Mouse (Mus musculus): ENCODE results near the gene Ceacam18.
"Not testable (repeated sequence)": the region's sequence is repeated elsewhere in the genome, so short reads cannot be mapped to it uniquely, and the experiment has no call there.

Gene Ceacam18

DNA sequence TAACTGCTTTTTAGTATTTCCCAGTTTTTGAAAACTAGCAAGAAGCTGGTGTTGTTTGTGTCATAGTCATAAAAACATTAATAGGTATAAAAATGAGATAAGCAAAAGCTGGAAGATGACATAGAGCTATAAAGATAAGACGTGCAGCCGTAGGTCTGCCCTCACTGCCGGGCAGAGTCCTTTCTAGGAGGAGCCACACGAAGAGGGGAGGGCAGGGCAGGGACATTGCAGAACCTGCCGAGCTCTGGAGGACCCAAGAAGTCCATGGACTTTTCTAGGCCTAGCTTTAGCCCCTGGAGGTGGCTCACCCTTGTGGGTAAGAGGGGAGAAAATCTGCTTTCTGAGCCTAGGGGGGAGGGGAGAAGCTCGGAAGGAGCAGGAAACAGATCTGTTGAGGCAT lies at the start of gene Ceacam18:
Gene Ceacam18, plus strand, starts transcription at position 208 of the 400 bp plus-strand sequence.
- DNase-seq: no peak

DNA sequence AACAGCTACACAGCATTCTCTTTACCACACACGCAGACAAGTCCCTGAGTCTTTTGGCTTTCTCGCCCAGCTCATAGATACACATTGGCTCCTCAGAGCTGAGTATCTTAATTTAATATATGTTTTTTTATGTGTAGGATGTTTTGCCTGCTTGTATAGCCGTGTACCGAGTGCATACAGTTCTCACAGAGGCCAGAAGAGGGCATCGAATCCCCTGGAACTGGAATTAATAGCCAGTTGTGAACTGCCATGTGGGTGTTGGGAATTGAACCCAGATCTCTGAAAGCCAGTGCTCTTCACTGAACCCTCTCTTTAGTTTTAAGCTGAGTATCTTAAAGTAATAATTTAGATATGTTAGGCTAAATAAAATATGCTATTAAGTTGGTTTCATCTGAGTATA lies 49.7 kb upstream of the Ceacam18 start:
- no peak for DNase-seq

DNA sequence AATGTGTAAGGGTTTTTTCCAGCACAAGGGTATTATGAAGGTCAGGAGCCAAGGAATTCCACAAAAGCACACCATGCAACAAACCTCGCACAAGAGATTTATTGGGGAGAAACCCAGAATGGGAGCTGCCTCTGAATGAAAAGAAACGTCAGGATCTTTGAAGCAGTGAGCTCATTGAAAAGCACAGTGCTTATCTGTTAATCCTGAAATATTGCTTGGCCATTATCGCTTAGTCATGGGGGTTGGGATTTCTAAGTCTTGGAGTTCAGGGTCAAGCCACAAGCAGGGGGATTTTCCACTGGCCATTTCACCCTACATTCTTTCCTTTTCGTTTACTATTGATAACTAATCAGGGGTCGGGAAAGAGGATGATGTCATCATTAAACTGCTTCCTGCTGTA lies 32.6 kb upstream of the Ceacam18 start:
- DNase-seq: no peak

DNA sequence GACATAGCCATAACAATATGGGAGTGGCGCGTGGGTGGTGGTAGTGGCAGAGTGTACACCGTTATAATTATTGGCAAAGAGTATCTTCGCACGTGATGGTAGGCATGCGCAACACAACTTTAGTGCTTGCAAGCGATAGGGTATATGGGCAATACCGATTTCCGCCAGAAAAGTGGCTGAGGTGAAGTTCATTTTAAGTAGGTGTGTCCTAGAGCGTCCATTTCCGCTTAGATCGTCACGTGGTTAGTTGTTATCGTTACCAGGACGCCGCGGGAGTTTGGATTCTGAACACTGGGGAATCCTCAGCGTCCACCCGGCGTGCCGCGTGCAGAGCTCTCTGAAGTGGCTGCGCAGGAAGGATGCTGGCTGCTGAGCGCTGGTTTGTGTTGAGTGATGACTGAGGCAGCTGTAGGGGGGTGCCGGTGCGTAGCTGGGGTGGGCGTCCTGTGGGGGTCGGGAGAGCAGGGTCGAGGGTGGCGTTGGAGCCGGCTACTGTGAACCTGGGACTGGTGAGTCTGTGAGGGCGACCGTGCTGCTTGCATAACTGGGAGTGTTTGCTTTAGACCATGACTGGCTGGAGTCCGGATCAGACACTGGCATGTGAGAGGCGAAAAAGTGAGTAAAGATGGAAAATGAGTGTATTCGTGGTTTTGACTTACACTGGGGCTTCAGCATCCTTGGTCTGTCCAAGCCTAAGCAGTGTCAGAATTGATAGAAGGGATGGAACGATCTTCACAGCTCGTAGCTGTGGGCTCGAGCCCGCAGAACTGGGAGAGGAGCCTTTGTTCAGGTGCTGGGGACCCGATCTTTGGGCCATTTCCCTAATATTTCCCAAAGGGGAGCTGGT lies 27.4 kb upstream of the Ceacam18 start, which contains the start of gene Zfp819:
Gene Zfp819, plus strand, starts transcription at position 274 of the 847 bp plus-strand sequence.
- DNase-seq: peak; percentile 17

DNA sequence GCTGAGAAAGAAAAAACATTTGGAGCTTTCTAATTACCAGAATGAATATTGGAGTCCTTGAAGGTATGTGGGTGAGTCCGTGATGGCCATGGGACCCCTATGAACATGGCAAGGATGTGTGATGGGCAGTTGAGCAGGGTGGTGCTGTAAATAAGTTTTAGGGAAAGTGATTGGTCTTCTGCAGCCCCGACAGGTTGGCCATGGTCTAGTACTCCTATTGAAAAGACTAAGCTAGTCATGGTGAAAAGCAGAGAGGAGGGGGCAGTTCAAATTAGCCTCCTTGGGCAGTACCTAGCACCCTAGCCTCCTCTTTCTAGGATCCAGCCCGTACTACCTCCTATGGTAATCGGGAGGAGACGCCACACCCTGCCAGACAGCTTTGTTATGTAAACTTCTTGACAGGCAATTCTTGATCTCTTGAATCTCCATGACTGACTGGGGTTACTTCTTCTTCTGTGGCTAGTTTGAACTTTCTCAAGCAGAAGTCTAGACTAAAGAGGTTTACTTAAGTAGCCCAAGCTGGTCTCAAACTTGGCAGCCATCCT lies 26.7 kb upstream of the Ceacam18 start:
- DNase-seq: no peak

DNA sequence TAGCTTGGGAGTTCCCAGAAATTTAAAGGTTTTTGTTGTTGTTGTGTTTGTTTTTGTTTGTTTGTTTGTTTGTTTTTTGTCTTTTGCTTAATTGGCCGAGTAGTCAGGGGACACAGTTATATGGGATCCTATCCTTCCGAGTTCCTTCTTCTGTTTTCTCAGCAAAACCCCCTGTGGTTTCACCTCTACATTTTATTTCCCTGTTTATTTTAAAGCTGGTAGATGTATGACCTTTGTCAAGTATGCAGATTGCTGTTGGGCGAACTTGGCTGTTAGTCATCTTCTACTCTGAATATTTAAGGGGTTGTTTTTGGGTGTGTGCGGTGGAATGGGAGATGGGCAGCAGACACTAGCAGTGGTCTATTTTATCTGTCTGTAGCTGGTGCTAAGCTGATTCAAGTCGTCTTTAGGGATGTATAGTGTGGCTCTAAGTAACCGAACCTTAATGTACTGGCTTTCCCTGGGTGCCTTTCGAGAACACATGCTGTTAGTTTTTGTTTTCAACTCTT lies 26.1 kb upstream of the Ceacam18 start:
- DNase-seq: no peak

DNA sequence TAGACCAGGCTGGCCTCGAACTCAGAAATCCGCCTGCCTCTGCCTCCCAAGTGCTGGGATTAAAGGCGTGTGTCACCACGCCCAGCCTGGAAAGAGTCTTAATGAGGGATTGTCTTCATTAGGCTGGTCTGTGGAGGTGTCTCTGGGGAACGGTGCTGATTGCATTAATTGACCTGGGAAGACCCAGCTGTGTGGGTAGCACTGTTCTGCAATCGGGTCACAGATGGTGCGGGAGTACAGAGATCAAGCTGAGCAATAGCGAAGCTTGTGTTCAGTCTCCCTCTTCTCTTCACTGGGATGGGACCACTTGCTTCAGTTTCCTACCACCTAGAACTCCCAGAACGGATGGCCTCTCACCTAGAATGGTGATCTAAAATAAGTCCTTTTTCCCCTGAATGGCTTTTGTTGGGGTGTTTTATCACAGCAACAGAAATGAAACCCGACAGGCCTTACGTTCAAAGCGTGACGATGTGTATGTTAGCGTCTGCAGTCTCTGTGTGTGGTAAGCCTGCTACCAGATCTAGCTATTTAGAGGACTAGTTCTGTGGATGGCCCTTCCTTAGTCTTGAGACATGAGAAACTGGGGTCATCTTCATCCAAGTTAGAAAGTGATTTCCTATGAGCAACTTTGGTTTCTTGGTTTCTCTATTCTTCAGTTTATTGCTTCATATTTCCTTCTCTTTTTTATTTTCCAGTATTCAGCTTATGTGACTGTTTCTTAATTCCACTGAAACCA lies 20.5 kb upstream of the Ceacam18 start:
- no peak for DNase-seq

DNA sequence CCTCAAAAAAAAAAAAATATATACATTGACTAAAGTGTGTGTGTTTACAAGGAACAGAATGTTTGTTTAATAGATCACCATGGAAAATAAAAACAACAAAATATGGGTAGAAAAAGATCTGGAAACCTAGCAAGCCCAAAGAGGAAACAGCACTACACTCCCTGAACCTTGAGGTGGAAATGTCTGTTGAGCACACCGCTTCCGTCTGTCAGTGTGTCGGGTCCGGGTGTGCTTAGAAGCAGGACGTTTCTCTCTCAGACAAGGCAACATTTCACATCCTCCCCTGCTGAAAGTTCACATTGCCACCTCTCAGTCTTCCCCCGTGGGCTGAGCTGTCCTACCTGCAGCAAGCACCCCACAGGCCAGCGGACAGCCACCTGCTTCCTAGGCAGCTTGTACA lies 11.6 kb upstream of the Ceacam18 start:
- DNase-seq: no peak

DNA sequence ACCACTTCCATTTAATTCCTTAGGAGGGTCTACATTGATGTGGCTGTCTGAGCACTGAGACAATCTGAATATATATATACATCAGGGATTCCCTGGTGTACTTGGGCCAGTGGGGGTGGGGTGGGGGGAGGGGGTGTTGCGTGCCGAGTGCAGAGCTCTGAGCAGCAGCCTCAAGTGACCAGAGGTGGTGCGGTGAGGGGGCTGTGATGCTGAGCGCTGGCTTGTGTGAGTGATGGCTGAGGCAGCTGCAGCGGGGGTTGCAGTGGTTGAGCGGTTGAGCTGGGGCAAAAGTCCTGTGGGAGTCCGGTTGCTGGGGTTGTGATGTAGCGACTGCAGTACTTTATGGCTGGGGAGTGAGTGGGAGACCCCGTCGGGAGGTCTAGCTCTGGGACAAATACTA lies 10.7 kb upstream of the Ceacam18 start:
- no peak for DNase-seq

DNA sequence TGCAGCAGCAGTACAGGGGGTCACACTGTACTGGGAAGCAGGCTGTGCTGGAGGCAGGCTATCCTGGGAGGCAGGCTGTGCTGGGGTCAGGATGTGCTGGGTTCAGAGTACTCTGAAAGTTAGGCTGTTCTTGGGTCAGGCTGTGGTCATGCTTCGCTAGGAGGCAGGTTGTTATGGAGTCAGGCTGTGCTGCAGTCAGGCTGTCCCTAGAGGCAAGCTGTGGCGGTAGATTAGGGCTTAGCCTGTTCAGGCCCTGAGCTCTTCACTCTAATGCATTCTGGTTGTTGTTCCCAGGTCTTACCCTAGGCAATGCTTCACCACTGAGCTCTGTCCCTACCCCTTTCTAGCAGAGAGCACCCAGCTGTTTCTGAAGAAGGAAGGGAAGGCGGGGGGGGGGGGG lies 9.4 kb upstream of the Ceacam18 start:
- no peak for DNase-seq

DNA sequence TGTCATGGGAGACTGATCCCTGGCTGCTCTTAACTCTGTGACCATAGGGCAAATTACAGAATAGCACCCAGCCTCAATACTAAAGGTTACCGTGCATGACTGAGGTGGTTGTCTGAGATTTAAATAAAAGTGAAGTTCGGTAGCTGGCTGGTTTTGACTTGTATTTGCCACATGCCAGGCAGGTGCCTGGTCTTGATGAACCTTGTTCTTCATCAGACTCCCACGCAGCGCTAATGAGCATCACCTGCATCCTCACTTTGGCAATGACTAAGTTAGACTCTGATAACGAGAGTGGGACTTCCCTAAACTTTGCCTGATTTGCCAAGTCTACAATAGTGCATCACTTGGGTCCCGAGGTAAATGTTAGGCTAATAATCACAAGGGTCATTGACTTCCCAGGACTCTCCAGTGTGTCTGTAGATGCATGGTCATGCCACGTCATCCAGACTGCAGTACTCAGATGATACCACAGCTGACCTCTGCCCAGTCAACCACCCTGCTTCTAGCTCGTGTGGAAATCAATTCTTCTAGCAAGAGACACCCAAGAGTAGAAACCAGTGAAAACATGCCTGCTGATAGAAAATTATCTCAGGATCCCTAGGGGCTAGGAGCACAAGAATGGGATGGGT lies 8.6 kb upstream of the Ceacam18 start:
- DNase-seq: no peak

DNA sequence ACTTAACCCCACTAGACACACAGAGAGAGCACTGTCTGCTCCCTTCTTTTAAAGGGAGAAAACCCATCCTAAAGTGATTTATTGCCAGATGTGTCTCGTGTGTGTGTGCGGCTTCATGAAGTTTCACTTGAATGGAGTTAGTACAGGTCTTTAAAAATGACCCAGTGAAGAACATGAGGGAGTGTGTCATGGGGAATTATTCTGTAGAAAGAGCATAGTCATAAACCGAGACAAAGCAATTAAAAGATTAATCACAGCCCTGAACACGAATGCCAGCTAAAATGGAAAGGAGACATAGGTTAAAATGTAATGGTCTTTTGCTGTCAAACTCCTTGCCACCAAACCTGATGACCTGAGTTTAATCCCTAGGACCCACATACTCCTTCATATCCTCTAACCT lies 567 bp upstream of the Ceacam18 start:
- no peak for DNase-seq

DNA sequence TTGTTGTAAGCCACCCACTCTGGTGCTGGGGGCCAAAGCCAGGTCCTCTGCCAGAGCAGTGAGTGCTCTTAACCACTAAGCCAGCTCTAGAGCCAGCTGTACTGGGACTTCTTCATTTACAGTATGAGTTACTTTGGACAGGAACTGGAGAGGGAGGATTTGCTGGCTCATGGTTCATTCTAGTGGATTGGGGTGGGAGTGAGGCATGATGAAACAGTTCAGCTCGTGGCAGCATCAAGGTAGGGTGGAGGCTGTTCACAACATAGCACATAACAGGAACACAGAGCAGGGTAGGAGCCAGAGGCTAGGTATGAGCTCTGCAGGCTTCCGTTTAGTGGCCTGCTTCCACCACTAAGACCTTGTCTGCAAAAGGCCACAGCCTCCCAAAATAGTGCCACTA lies 1.7 kb downstream of the Ceacam18 start:
- no peak for DNase-seq

DNA sequence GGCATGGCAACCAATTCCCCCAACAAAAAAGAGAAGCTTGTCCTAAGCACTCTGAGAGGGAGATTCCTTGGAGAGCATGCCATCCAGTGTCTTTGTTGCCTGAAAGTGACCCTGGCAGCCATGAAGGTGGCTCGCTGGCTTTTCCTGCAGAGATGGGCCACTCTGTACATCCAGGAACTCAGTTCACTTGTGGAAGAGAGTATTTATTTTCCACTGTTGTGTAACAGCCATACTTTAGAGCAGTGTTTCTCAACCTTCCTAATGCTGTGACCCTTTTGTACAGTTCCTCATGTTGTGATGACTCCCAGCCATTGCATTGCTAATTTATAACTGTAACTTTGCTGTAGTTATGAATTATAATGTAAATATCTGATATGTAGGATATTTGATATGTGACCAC lies 2.6 kb downstream of the Ceacam18 start:
- DNase-seq: no peak

DNA sequence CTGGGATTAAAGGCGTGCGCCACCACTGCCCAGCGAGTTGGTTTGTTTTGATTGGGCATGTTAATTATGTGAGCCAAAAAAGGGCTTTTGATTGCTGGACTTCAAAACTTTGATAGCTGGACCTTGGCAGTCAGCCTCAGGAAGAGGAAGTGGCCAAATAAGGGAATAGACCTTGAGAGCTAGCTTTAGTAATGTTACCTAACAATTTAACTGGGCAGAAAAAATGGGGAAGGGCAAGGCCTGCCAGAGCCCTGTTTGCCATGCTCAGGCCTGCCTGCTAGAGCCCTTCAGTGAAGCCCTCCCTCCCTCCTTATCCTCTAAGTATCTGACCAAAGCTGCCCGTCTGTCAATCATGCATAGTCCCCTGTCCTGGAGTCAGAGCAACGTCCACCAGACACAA lies 8.1 kb downstream of the Ceacam18 start:
- no peak for DNase-seq

DNA sequence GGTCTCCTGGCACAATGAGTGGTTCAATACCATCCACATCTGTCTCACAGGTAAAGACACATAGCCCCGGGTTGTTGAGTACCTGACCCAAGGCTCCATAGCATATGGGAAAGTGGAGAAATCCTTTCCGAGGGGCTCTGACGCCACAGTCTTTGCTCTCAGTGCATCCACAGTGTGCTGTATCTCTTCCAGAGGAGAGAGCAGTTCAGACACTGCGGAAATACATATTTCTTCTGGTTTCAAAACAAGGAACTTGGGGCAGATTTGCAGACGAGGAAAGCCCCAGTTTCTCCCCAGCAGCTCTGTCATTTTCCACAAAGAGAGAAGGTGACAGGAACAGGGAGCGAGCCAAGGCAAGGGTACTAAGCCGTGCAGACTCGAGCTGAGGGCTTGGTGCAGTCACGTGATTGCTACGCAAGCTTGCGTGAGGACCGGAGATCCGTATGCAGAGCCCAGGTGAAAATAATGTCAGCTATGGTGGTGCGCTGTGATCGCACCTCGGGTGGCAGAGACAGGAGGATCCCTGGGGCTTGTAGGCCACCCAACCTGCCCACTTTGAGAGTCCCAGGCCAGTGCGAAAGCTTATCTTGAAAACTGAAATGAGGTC lies 8.6 kb downstream of the Ceacam18 start:
- no peak for DNase-seq

DNA sequence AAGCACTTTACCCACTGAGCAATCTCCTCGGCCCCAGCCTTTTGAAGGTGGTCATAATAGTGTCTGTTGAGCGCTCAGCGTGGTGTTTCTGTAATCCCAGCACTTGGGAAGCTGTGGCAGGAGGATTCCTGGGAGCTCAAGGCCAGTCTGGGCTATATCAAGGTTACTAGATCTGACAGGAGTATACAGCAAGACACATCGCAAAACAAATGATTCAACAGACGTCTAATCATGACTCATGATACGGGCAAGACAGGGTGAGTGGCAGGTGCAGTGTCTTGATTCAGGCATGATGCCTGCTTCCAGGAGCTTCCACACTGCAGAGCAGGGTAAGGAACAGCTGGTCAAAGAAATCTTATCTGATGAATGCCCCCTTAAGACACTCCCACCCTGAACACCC lies 18.2 kb downstream of the Ceacam18 start:
- DNase-seq: no peak

DNA sequence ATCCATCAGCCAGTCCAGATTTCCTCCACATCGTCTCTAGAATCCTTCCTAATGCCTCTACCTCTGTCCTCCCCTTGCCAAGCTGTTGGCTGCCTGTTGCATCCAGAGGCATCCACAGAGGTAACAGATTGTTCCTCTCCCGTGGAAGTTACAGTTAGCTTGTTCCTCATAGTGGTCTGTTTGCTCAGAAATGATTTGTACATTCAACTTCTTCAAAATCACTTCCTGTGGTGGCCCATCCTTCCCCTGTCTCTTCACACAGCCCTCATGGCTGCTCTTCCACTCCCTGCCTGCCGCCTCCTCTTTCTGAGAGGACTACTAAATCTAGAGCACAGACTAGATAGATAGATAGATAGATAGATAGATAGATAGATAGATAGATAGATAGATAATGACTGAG lies 20.0 kb downstream of the Ceacam18 start:
- no peak for DNase-seq

DNA sequence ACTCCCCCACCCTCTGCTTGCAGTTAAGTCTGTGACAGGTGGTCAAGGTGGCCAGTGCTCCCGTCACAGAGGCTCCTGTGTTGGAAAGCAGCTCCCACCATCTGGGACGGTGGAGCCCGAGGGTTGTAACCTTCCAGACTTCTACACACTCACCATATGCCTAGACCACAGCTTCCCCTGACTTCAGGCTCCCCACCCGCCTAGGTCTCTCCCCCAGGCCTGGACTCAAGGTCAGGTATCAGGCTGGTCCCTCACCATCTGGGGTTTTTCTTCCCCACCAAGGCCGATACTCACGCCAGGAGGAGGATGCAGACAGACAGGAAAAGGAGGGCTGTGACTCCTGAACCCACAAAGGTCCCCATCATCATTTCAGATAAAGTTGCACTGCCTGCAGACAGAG lies 21.7 kb downstream of the Ceacam18 start:
- no peak for DNase-seq

DNA sequence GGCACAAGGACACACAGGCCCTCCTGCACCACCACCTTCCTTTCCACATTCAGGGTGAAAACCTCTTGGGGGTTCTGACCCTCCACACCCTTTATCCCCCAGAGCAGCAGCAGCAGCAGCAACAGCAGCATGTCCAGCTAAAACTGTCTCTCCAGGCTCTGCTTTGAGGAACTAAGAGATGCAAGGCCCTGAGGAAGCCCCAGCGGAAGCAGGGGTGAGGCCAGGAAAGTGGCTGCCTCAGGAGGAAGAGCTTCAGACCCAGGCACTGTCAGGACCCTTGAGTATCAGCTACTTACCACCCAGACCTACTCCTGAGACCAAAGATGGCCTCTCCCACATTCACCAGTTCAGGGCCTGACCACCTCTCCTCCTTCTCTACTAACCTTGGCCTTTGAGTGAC lies 25.5 kb downstream of the Ceacam18 start, which contains the start of gene Siglece:
Gene Siglece, minus strand, starts transcription at position 160 of the 400 bp plus-strand sequence.
- DNase-seq: no peak

DNA sequence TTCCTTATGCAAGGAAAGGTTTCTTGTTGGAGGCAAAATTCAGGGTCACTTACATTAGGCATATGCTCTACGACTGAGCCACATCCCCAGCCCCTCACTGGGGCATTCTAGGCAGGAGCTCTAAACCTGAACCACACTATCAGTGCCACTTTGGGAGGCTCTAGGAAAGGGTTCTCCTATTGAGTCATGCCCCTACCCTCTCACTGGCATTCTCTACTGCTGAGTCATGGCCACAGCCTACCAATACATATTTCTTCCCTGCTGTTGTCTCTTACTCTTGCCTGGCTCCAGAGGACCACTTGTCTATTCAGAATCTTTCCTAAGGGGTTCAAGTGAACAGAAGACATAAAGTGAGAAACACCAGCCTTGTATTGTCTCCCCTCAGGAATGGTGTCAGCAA lies 28.3 kb downstream of the Ceacam18 start:
- no peak for DNase-seq

DNA sequence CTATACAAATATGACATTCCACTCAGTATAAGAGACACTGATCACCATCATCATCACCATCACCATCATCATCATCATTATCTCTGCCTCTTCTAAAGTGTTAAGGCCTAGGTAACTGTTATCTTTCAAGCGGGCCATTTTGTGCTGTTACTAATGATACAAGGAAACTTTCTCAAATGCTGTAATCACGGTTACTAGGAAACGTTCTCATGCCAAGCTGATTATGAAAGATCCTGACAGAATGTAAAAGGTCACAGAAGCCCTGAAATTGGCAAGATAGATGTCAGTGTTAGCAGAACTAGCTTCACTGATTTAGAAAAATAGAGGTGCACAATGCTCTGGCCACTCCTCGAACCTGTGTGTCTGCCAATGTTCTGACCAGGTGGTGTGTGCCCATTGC lies 32.7 kb downstream of the Ceacam18 start:
- not testable (repeated sequence) for DNase-seq

DNA sequence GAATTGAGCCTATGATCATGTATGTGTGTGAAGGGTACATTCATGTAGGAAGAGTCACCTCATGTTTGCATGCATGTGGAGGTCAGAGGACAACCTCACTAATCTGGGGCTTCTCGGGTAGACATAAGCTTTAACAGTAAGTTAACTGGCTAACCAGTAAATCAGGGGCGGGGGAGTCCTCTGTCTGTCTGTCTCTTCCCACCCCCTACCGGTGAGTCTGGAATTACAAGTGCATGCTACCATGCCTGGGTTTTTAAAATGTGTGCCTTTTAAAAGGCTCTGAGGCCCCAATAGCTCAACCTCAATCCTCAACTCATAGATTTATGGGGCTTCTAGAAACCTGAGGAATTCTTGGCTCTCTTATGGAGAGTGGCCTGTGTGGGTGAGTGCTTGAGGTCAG lies 34.1 kb downstream of the Ceacam18 start:
- DNase-seq: no peak
